Mouse (Mus musculus) urinary bladder, adult 18-20 months (tissue): Measurements from ENCODE around the gene Eif3m.
"Not testable (repeated sequence)": the region's sequence is repeated elsewhere in the genome, so short reads cannot be mapped to it uniquely, and the experiment has no call there.

ENCODE experiments used
- DNase-seq, 2 experiments: peaks; one replicate each; pipeline ENCODE4 v3.0.0; 2022; ENCODE audit warnings: low spot score in 2 of 2, mixed read lengths in 2 of 2

Eif3m gene

DNA sequence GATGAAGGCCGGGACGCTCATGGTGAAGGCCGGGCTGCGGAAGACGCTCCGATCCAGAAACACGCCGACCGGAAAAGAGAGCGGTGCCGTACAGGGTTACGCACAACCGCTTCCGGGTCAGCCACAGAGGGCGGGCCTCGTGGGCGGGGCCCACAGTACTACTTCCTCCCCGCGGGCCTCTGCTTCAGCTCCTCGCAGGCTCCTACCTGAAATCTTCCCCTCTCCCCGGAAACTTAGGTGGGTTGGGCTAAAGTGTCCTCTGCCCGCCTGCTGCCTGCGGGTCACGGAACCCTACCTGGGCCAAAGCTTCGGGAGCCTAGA is at the start of gene Eif3m:
Gene Eif3m (minus strand): TSS at position 114 of the 321 bp plus-strand sequence.
- DNase-seq: peak; percentile 93 to 95

DNA sequence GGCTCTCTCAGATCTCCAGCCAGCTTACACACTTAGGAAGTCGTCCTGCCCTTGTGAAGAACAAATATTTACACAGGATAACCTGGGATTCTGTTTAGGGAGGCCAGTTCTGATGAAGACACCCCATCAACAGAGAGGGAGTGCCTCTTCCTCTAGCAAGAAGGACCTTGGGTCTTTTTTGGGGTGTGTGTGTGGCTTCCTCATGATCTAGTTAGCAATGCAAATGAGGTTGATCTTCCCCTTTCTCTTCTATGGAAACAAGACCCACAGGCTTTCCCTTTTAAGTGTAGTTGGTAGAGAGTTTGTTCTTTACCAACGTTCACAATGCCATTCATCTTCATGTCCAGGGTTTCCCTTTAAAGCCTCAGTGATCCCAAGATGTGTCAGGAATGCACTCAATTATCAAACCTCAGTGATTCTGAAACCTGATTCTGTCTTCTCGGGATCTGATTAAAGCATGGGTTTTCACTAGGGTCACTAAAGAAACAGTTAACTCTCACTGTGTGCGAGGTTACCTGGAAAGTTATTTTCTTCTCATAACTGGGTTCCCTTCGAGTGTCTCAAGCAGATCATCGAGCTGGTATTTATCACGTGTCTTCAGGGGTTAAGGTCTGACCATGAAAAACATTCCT is 46.0 kb upstream of the Eif3m start:
- DNase-seq: no peak

DNA sequence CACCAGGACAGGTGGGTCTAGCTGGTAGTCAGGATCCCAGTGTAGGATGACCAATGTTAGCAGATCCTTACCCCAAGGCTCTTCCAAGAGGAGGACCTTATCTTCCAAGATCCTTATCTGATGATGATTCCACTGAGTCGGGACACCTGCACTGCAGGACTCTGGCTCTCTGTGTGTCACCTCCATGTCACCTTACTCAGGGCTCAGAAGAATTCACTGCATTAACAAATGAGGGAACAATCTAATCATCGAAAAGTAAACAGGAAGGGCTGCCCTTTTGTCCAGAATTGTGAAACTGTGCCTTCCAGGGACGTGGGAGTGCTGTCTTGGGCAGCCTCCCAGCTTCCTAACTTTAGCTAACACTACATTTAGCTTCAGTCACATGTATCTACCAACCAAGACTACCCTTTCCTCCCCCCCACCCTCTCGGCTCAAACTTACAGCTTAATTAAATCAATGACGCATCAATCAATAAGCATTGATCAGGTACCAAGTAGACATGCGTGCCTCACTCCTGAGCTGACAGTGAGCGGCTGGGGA is 41.8 kb upstream of the Eif3m start:
- DNase-seq: no peak

DNA sequence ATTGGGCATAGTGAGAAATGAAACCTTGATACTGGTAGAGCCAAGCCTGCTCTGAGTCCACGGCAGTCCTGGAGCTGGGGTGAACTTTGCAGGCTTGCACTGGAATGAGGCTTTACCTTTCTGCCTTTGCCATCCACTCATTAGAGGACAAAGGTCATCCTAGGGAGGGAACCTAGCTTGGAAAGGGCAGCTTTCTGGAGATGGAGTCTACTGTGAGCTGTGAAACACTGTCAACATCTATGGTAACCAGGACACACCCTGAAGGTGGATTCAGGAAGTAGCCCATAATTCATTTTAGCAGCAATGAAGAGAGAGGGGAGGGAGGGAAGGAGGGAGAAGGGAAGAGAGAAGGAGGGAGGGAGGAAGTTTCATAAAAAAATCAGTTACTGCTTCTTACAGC is 38.6 kb upstream of the Eif3m start:
- DNase-seq: no peak

DNA sequence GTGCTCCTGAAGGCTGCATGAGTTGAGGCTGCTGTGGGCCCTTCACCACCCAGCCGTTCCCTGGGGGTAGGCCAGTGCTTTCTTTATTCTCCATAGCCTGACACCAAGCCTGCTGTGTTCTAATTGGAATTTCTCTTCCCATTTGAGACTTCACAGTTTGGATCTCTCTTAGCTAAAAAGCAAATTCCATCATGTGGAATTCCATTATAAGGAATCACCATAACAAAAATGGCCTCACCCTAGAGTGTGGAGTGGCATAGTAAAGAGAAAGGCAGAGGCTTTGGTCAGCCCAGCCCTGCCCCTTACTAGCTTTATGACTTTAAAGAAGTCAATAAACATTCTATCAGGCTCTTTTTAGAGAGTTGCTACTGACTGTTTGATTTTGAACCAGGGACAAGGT is 31.4 kb upstream of the Eif3m start:
- DNase-seq: no peak

DNA sequence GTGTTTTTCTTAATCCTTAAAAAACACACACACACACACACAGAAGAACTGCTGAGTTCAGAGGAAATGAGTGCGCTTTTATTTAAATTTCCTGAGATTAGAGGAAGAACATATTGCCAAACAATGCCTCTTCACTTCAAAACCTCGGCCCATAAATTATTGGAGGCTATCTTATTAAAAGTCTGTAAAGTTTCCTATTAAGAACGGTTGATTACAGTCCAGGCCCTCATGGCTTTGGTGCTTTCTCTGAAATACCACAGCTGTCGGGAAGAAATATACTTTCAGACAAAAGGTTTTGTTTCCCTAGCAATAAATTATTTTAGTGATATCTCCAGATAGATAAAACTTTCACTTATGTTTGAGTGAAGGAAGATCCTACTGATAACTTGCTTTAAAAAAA is 26.3 kb upstream of the Eif3m start:
- DNase-seq: no peak

DNA sequence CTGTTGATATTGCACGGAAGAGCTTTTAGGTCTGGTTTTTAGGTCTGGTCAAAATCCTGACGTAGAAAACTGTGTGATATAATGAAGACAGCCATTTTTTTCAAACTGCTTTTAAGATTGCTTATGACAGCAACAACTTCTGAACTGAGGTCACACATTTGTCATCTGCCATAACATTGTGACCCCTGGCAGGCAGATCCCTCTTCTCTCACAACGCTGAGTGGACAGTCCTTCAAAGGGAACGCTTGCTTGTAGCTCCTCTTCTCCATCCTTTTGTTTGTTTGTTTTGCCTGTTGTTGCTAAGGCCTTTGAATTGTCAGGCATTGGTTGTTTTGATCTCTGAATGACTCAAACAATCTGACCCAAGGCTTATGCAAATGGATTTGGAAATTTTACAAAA is 24.0 kb upstream of the Eif3m start:
- DNase-seq: no peak

DNA sequence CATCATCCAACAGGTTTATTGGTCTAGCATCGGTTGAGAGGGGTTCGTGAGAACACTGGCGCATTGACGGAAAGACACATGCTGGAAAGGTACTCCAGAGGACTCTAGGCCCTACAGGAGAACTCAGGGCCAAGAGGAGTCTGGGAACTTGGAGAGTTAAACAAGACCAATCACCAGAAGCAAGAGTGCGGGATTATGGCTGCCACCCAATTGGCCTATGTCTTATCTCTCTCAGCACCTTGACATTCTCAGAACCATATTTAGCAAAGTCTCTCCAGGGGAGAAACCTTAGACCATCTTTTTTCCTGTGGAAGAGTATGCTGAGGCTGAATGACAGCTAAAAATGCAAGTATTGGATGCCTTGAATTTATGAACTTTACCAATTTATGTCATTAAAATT is 22.0 kb upstream of the Eif3m start:
- no peak for DNase-seq

DNA sequence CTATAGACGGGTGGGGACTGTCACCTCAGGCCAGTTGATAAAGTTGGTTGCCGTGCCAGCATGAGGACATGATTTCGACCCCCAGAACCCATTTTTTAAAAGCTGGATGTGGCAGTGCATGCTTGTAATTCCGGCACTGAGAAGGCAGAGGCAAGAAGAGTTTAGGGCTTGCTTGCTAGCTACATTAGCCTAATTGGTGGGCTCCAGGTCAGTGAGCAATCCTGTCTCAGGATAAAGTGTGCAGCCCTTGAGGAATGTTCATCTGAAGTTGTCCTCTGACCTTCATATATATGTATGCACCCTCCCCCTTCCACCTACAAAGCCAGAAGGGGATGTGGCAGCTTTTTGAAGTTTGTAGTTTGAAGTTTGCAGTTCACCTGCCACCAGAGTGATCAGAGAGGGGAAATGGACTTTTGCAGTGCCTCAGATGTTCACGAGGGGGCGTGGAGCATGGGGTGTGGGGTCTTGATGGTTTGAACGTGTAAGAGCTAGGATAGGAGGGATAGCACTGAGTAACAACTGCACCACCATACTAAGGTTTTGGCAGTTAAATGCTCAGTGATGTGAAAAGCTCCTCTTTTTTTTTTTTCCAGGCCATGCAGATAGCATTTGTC is 21.2 kb upstream of the Eif3m start:
- no peak for DNase-seq

DNA sequence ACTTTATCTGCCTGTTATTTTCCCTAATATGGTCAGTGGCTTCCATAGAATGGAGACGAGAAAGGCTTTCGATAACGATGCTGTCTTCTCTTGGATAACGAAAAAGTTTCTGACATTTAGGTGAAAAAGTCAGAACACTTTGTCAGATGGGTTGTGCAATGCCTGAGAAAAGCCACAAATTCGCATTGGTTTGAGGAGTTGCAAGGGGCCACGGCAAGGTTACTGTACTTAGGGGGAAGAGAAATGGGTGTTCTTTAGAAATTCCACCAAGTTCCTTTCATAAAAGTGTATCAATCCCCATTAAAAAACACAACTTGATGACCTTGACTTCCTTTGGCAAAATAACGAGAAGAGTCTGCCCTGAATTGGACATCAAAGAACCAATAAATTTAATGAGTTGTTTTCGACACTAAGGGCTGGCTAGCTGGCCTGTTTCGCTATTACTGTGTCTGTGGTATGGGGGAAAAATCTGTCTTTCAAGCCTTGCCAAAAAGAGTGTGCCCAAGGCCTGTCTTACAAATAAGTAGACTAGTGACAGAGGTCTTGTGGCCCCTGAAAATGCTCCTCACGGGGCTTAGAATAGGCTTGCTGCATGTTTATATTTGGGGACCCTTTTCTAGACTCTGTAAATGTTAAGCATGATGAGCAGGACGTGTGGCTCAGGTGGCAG is 19.7 kb upstream of the Eif3m start:
- no peak for DNase-seq

DNA sequence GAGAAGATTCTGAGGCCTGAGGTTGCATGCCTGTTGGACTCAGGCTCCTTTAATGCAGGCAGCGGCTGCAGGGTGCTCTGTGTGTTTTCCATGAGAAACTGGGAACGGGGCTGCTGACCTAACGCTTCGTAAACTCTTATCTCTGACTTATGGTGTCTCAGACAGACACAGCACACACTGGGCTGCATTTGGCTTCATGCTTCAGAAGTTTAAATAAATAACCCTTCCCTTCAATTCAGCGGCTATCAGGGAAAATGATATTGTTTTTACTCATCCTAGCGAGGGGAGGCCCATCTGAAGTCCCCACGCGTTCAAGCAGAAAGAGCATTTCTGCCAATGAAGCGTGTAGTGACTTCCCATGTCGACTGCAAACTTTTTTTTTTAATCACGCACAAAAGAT is 19.1 kb upstream of the Eif3m start:
- DNase-seq: no peak

DNA sequence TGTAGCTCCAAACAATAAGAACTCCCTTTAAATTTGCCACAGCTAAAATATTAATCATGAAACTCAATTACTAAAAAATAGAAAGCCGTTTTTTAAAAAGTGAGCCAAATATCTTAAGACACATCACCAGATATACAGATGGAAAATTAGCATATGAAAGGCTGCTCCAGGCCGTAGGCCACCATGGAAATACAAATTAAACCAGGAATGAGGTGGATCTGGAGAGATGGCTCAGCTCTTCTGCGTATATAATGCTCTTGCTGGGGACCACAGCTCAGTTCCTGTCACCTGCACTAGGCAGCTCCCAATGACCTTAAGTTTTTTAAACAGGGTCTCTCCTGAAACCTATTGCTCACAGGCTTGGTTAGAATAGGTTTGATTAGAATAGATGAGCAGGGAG is 17.2 kb upstream of the Eif3m start:
- no peak for DNase-seq

DNA sequence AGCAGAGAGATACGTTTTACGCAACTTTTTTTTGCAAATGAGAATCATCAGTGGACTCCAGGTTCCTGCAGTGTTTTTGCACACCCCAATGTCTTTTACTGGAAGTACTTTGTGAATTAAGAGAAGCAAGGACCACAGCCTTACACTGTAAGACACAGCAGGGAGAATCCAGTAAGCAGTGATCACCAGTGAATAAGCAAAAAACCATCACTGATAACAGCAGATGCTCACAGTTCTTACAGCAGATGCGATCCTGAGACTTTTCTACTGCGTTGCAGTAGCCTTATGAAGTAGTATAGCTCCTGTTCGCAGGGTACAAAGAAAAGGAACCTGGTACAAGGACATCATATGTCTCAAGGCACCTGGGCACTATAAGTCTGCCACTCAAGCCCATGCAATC is 13.6 kb upstream of the Eif3m start:
- no peak for DNase-seq

DNA sequence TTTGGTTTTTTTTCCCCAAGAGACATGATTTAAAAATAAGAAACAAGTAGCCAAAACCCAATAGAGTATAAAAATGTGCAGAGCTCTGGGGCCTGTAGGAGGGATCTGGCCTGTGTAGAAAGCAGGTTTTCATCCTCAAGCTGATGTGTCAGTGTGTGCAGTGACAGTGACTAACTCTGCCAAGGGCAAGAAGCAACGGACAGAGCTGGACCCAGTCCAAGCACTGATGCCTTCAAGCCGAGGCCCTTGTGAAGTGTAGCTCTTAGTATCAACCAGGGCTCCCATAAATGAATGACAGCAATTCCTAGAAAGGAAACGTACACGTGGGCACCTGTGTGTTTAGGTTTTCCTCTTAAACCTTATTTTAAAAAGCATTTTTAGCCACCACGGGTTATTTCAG is 11.9 kb upstream of the Eif3m start:
- no peak for DNase-seq

DNA sequence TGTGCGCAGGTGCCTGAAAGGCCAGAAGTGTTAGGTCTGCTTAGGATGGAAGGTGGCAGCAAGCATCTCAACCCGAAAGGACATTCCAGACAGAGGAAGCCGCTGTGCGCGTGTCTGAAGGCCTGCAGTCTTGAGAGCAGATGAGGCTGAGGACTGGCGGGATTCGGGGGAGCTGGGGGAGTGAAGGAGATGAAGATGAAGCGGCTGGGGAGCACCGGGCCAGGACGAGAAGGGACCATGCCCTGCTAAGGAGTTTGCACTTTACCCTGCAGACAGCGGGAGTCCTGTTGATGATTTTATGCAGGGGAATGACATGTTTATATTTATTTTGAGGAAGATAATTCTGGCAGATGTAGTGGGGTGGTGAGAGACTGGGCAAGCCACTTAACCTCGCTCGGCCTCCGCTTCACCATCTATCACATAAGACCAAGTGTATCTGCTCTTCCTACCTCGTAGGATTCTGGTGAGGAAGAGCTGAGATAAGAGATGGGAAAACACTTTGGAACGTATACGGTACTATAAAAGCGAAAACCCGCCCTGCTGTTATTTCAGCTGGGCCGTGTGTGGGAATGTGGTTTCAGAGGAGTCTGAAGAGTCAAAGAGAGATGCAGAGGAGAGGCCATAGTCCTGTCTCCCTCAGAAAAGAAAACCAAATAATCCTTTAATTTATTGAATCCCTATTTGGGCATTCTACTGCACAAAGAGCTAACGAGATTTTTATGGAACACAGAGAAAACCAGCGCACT is 10.2 kb upstream of the Eif3m start:
- DNase-seq: no peak

DNA sequence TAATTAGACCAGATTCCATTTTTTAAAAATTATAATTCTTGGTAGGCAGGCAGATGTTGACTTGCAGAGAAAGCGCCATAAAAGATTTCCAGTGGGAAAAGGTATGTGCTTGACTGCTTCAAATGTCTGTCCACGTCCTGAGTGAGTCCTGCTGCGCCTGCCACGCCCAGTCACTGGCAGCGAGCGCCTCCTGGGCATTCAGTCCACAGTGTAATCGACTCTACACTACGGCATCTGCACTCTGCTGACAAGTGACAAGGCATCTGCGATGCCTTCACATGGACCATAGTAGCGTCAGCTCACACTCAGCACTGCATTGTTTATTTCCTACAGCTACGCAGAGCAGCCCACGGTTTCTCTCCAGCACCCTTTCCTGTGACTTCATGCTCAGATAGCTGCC is 8.7 kb upstream of the Eif3m start:
- not testable (repeated sequence) for DNase-seq

DNA sequence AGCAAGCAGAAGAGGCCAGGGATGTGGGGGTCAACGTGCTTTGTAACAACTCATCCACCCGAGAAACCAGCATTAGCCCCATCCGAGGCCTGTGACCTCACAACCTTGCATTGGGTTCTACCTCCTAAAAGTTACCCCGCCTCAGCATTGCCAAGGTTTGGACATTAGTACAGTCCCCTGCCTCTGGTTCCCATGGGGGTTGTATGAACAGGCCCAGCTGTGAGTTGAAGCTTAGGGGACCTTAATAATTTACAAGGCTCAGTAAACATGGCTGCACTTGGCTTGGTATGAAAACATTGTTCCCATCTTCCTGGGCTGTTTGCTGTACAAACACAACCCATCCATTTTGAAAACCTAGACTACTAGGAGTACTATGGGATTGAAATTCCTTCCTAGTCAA is 6.9 kb upstream of the Eif3m start:
- no peak for DNase-seq

DNA sequence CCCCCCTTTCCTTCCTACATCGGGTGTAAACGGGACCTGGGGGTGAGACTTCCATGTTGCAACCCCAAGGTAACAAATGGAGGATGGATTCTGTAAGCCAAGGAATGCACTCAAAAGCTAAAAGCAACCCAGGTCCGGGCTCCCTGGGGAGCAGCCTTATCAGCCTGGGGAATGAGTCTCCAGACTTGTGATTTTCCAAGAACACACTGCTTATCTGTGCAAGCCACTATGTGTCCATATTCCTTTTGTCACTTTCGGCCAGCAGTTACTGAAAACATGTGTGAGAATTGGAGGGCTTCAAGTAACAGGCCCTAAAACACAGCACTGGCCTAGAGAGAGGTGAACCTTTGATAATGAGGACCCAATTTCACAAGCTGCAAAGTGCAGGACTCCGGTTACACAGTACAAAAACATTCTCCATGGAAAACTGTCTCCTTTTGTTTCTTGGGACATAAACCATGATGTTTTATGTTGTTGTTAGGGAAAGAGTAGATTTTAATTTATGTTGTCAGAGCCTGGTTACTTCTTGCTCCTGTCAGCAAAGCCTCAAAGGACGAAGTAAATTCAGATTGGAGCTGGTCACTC is 6.2 kb upstream of the Eif3m start:
- no peak for DNase-seq

DNA sequence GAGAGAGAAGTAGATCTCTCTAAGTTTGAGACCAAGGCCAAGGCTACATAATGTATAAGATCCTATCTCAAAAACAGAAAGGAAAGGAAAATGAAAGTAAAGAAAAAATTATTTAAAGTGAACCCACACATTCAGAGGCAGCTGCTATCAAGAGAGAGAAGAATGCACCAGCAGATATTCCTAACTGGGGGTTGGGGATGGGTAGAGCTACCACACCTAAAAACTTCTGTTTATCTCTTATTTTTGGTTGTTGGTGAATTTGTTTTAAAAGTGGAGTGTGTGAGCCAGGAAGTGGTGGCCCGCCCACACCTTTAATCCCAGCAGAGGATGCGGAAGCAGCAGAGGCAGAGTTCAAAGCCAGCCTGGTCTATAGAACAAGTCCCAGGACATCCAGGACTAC is 5.0 kb upstream of the Eif3m start:
- no peak for DNase-seq

DNA sequence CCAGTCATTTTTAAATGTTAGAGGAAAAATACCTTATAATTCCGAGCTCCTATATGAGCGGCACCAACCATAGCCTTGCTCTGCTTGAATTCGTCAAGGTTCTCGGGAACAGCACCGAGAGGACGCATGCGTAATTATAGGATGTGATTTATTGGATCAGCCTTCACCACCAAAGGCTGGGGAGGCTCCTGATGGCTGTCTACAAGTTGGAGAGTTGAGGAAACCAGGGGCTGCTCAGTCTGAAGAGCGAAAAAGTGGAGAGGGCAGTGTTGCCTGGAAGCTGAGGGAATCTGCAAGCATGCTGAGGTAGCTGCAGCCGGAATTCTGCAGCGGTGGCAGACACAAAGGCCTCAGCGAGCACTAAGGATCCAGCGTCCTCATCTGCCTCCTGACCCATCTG is 4.4 kb upstream of the Eif3m start:
- DNase-seq: no peak

DNA sequence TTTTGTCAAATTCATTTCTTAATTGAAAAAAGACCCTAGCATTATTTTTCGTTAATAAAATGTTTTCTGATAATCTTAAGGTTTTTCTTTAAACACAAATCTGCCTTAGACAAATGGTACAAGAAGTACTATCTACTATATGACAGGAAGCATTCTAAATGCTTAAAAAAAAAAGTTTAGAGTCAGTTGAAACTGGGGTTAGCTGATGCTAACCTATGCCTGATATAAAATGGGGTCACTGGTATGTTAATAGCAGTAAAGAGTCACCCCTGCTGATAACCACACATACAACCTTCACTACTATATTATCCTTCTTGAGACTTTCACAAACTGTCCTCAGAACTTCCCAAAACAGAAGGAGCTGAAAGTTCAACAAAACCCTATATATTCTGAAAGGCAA is 2.6 kb upstream of the Eif3m start:
- no peak for DNase-seq

DNA sequence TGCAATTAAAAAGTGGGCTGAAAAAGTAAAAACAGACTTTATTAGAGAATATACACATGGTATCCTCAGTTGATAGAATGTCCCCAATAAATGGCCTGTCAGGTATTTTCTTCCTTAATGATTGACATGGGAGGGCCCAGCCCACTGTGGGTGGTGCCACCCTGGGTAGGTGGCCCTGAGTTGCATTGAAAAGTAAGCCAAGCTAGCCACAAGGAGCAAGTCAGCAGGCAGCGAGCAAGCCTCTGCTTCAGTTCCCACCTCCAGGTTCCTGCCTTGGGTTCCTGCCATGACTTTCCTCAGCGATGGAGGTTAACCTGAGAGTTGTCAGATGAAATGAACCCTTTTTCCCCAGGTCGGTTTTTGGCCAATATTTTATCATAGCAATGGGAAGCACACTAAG is 922 bp upstream of the Eif3m start:
- DNase-seq: no peak
